Mouse (Mus musculus): ENCODE data around the gene Gm10837. TPM values are rescaled to one million over a fixed set of nuclear protein-coding genes. Genes with fewer than 3 reads are reported as not detected.

Gene Gm10837
- total RNA-seq, 2 experiments from 2014 or later = not detected

- DNase-seq = no peak
These were observed 25.3 kb upstream of the Gm10837 start, which contains the start of gene Zic5 for GRCm38 (mm10) chr14:122464763-122465741. Gene Zic5, minus strand, starts transcription at chr14:122465677.

GRCm38 (mm10) chr14:122465931-122466490 is 24.4 kb upstream of the Gm10837 start:
- no peak for DNase-seq

- no peak for DNase-seq
These were observed 23.5 kb upstream of the Gm10837 start for GRCm38 (mm10) chr14:122466756-122467362.

- no peak for DNase-seq
These were observed 22.2 kb upstream of the Gm10837 start for GRCm38 (mm10) chr14:122467926-122468841.

- DNase-seq = no peak
These were observed 21.2 kb upstream of the Gm10837 start for GRCm38 (mm10) chr14:122468971-122469755.

- no peak for DNase-seq
These were observed 18.8 kb upstream of the Gm10837 start for GRCm38 (mm10) chr14:122471449-122472085.

GRCm38 (mm10) chr14:122472161-122472560 is 18.2 kb upstream of the Gm10837 start:
- no peak for DNase-seq

- DNase-seq = no peak
These were observed 17.7 kb upstream of the Gm10837 start for GRCm38 (mm10) chr14:122472647-122473046.

- DNase-seq = no peak
These were observed 17.1 kb upstream of the Gm10837 start for GRCm38 (mm10) chr14:122473211-122473751.

GRCm38 (mm10) chr14:122474041-122474890 is 16.1 kb upstream of the Gm10837 start:
- DNase-seq = no peak

- no peak for DNase-seq
These were observed 15.4 kb upstream of the Gm10837 start, which contains the start of gene Zic2 for GRCm38 (mm10) chr14:122474891-122475556. Gene Zic2, plus strand, starts transcription at chr14:122475435.

- DNase-seq = no peak
These were observed 14.8 kb upstream of the Gm10837 start for GRCm38 (mm10) chr14:122475557-122476040.

- DNase-seq = no peak
These were observed 14.2 kb upstream of the Gm10837 start for GRCm38 (mm10) chr14:122476041-122476821.

GRCm38 (mm10) chr14:122476822-122477215 is 13.6 kb upstream of the Gm10837 start:
- no peak for DNase-seq

- no peak for DNase-seq
These were observed 13.1 kb upstream of the Gm10837 start for GRCm38 (mm10) chr14:122477261-122477671.

- no peak for DNase-seq
These were observed 12.3 kb upstream of the Gm10837 start for GRCm38 (mm10) chr14:122477971-122478573.

GRCm38 (mm10) chr14:122478574-122479011 is 11.8 kb upstream of the Gm10837 start:
- DNase-seq = no peak

Data from heart, postnatal 4 days (tissue).